Mouse (Mus musculus) adrenal gland, postnatal 4 days (tissue): ENCODE results near the gene Tbcd. TPM values are rescaled to one million over a fixed set of nuclear protein-coding genes. Genes with fewer than 3 reads are reported as not detected.
"Not testable (repeated sequence)": the region's sequence is repeated elsewhere in the genome, so short reads cannot be mapped to it uniquely, and the experiment has no call there.

Experiments
- DNase-seq, 2 experiments: peaks; one replicate each; pipeline ENCODE4 v3.0.0; 2021 to 2022; ENCODE audit warnings: low spot score in 2 of 2, mixed read lengths in 2 of 2
- total RNA-seq, 2 experiments: library from RNA; stranded (reverse); gene quantifications; 2 replicates each; pipeline ENCODE4 v1.2.3; 2021

The Tbcd gene
- total RNA-seq, 2 experiments from 2014 or later, result 45.0 to 46.3 TPM

GRCm38 (mm10) chr11:121652547-121653305 is 201.0 kb downstream of the Tbcd start:
- peak in 1 of 2 experiments; percentile 48 for DNase-seq

GRCm38 (mm10) chr11:121653631-121654030 is 201.9 kb downstream of the Tbcd start:
- no peak for DNase-seq

- DNase-seq, result no peak
Observed at GRCm38 (mm10) chr11:121654406-121654945, 202.7 kb downstream of the Tbcd start.

- DNase-seq, result no peak
Observed at GRCm38 (mm10) chr11:121655166-121655806, 203.5 kb downstream of the Tbcd start.

GRCm38 (mm10) chr11:121655807-121656511 is 204.2 kb downstream of the Tbcd start:
- no peak for DNase-seq

- no peak for DNase-seq
Observed at GRCm38 (mm10) chr11:121658151-121658550, 206.4 kb downstream of the Tbcd start.

- not testable (repeated sequence) for DNase-seq
Observed at GRCm38 (mm10) chr11:121660604-121661003, 208.9 kb downstream of the Tbcd start.

- no peak for DNase-seq
Observed at GRCm38 (mm10) chr11:121661116-121661515, 209.4 kb downstream of the Tbcd start.

Other genes starting within 250 kb of the Tbcd start
- gene Hexdc, start 247.5 kb upstream of the Tbcd start, total RNA-seq, result 10 to 100 TPM; 21.9 to 22.5 TPM
- 10 to 100 TPM; 23.6 to 26.0 TPM for gene Ogfod3, start 247.2 kb upstream of the Tbcd start, total RNA-seq
- gene Cybc1, start 222.6 kb upstream of the Tbcd start, total RNA-seq, result 10 to 100 TPM; 27.6 to 28.3 TPM
- 10 to 100 TPM; 28.4 to 36.2 TPM for gene Narf, start 214.7 kb upstream of the Tbcd start, total RNA-seq
- 10 to 100 TPM; 32.7 to 36.7 TPM for gene Foxk2, start 192.0 kb upstream of the Tbcd start, total RNA-seq
- 10 to 100 TPM; 65.1 to 71.0 TPM for gene Wdr45b, start 97.5 kb upstream of the Tbcd start, total RNA-seq
- 1 to 10 TPM; 5.5 to 7.7 TPM for gene Rab40b, start 63.7 kb upstream of the Tbcd start, total RNA-seq
- 10 to 100 TPM; 14.8 to 16.1 TPM for gene Fn3krp, start 30.5 kb upstream of the Tbcd start, total RNA-seq
- 1 to 10 TPM; 5.3 to 5.4 TPM for gene Fn3k, start 17.0 kb upstream of the Tbcd start, total RNA-seq
- gene Zfp750, start 67.4 kb downstream of the Tbcd start, total RNA-seq, result 1 to 10 TPM in 1 of 2 experiments, under 1 TPM in 1; 0.70 to 1.0 TPM
- gene B3gntl1, start 221.2 kb downstream of the Tbcd start, total RNA-seq, result 10 to 100 TPM; 11.9 to 14.5 TPM
- gene Metrnl, start 249.6 kb downstream of the Tbcd start, total RNA-seq, result 10 to 100 TPM; 13.8 to 16.8 TPM